Mouse (Mus musculus): Measurements from ENCODE around the gene Afap1l2.
A peak's percentile ranks its signal among the peaks of the same experiment; 100 is the strongest.

Afap1l2 gene

DNA sequence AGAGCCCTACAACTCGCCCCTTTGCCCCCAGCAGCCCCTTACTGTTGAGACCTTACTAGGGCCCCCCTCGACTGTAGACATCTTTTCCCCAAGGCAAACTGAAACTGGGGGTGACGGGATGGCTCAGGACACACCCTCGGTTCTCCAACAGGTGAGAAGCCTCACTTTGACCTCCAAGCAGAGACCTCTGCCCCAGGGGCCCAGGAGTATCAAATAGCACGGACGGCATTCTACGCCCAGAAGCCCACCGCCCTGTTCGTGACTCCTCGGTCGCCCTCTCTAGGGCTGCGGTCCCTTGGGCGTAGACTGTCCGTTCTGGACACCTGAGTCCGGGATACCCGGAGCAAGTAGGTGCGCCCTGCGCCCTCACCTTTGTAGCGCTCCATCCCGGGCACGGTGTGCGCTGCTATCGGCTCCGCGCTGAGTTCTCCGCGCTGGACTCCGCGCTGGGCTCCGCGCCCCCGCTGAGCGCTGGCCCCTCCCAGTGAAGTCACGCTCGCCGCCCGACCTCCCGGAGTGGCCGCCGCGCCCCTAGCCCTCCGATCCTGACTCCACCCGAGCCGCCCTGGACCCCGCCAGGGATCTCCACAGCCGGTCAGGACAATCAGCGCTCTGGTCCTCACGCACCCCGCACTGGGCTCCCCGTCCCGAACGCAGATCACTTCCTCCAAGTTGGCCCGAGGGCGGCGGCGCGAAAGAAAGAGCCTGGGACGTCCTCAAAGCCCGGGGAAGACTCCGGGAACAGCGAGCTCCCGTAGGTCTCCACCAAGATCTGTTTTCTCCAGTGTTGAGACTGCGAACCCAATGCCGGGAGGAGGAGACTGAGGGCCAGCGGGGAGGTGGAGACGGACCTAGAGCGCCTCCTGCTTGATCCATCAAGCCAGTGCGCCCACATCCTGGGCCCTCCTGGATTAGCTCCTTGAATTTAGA, at the start of gene Afap1l2:
TSS of gene Afap1l2 (minus strand) at position 448 of the 930 bp plus-strand sequence.
- peak in 1 of 2 experiments; percentile 62 for DNase-seq (ENCODE audit: low spot score in 2 of 2)

DNA sequence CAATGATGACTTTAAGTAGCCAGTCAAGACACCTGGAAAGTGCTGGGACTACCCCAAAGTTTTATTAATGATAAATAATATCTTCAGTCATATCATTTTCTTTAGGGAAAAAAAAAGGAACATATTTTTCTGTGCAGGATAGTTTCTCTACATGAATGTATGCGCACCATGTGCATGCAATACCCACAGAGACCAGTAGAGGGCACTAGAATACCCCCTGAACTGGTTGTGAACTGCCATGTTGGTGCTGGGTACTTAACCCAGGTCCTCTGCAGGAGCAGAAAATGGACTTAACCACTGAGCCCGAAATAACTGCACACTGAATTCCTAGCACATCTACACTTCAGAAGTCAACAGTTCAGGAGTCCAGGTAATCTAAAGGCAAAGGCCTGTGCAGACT, 49.5 kb upstream of the Afap1l2 start:
- no peak for DNase-seq (ENCODE audit: low spot score in 2 of 2)

DNA sequence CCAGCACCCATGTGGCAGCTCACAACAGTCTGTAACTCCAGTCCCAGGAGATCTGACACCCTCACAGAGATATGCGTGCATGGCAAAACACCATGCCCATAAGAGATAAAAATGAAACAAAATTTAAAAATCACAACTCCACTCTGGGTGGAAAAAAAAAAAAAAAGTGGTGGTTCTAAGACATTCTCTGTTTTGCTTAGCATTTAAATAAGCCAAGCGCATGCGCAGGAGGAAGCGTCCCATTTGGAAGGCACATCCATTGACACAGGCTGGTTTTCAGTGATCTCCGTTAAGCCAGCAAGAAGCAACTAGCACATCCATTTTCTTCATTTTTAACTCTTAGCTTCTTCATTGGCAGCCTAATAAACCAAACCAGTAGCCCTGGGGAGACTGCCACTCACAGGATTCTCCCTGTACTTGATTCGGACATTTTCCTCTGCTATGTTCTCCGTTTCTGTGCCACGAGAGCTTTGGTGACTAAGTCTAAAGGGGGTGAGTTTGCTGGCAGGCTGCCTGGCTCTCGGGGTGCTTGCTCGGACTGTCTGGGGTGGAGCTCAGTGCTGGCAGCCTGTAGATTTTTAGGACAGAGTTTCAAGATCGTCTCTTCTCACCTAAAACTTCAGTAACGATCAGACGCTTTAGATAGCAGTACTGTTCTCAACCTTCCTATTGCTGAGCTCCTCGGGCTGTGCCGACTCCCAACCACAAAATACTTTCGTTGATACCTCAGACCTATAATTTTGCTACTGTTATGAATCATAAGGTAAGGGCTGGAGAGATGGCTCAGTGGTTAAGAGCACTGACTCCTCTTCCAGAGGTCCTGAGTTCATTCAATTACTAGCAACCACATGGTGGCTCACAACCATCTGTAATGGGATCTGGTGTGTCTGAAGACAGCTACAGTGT, 47.4 kb upstream of the Afap1l2 start:
- DNase-seq (ENCODE audit: low spot score in 2 of 2), result peak in 1 of 2 experiments; percentile 62

- no peak for DNase-seq (ENCODE audit: low spot score in 2 of 2)
These were observed 44.9 kb upstream of the Afap1l2 start for GRCm38 (mm10) chr19:57052959-57053358.

DNA sequence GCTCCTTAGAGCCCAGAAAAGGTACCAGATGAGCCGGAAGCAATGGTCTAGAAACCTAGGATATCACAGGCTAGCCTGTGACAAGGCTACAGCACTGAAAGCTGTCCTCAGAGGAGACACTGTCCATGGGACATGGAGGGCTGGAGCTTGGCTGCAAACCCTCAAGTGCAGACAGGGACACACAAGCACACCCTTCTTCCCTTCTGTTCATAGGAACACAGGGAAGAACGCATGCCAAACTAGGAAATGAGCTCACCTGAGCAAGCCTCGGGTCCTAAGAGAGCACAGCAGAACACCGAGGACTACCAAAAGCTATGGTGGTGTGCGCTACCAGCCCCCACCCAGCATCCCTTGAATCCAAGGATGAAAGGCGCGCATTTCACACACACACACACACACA, 44.0 kb upstream of the Afap1l2 start:
- DNase-seq (ENCODE audit: low spot score in 2 of 2), result no peak

DNA sequence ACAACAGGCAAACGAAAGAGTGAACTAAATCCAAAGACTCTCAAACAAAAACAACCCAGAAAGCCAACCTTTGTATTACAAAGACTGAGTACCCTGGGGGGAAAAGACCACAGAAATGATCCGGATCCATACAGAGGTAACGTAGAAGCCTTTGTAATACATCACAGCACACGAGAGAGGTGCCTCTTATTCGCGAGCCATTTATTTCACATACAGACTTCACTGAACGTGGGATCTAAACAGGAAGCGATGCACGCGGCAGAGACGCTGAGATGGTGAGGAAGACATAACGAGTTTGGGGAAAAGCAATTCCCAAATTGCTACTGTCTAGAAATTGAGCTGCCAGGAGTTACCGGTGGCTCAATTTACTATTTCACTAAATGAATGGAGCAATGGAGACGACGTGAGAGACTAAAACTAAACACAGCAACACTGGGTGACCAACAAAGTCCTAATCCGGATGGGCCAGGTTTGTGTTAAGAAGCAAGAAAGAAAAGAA, 41.6 kb upstream of the Afap1l2 start:
- DNase-seq (ENCODE audit: low spot score in 2 of 2), result no peak

DNA sequence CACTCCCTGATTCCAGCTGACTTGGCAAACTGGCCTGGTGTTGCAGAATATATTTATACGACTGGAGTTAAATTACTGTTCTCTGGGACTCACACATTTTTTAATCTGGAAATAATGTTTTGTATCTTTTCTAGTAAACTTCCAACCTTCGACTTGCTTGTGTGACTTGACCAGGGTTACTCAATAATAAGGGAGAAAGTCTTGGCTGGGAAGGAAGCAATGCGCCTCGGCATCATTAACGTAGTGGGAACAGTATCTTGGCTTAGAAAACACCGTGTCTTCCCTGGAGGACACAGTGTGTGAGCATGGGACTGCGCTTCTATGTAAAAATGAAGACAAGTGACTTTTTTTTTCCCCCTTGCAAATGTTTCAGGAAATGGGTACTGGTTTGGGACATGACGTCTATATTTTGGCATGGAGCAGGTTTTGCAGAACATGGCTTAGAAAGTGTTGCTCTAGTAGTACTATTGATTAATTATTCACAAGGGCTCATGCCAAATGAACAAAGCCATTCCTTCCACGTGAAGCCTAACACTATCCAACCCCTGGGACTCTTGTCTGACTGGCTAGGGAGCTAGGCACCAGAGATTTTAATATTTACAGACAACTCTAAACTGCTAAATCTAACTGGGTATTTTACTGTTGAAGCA, 39.8 kb upstream of the Afap1l2 start:
- DNase-seq (ENCODE audit: low spot score in 2 of 2), result no peak

DNA sequence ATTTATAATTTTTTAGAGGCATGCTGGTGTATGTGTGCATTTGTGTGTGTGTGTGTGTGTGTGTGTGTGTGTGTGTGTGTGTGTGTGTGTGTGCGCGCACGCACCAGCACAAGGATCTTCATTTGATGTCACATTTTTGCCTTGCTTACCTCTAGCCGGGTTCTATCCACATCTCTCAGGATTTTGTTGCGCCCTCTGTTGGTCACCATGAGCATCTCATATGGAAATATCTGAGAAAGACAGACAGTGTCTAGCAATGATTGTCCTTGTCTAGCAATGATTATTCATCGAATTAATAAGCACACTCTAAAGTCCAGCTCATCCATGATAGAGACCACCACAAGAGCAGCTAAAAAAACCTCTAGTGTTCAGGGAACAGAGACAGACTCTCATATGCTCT, 31.2 kb upstream of the Afap1l2 start:
- DNase-seq (ENCODE audit: low spot score in 2 of 2), result peak; percentile 46 to 56

DNA sequence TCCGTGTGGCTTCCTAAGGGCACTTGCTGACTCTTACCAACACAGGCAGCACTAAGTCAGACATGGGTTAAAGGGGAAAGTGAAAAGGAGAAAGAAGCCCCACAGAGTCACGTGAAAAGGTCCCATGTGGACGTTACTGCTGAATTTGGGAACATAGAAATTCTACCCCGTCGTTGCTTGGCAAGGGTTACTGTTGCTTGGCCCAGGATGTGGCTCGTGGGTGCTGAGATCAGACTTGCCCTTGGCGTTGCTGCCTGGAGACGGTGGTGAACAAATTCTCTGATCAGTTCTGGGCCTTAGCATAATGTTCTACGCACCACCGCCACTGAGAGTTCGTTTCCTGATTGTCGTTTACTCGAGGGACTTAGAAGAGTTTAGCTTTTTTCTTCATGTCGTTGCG, 28.8 kb upstream of the Afap1l2 start:
- DNase-seq (ENCODE audit: low spot score in 2 of 2), result no peak

GRCm38 (mm10) chr19:57031582-57031981, 23.6 kb upstream of the Afap1l2 start:
- peak; percentile 63 to 68 for DNase-seq (ENCODE audit: low spot score in 2 of 2)

DNA sequence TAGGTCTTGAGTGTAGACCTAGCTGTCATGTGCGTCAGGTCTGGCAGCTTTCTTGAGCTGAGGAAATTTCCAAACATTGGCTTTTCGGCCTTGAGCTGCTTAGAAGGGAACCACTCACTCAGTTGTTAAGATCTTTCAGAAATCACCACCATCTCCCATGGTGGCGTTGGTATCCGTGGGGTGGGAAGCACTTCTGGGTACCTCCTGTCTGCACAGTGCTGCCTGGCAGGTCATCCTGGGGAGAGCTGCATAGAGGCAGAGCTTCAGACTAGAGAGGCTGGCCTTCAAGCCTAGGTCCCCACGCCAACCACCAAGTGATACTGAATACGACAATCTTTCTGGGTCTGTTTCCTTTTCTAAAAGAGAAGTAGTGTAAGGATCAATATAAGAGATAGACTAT, 21.4 kb upstream of the Afap1l2 start:
- DNase-seq (ENCODE audit: low spot score in 2 of 2), result no peak

- no peak for DNase-seq (ENCODE audit: low spot score in 2 of 2)
These were observed 20.5 kb upstream of the Afap1l2 start for GRCm38 (mm10) chr19:57028327-57029179.

- no peak for DNase-seq (ENCODE audit: low spot score in 2 of 2)
These were observed 18.5 kb upstream of the Afap1l2 start for GRCm38 (mm10) chr19:57026501-57026900.

DNA sequence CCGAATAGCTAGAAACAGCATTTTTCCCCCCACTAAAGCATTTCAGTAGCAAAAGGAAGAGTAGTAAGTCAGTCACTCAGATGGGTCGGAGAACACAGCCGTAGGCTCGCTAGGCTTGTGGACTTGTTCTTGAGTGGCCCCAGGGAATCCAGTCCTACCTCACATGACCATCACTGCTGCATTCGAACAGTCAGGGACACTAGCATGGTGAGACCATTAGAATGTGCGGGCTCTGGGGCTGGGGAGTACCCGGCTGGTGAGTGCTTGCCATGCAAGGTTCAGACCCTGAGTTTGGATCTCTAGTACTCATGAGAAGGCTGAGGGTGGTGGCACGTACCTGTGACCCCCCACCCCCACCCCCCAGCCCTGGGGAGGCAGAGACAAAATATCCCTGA, 9.8 kb upstream of the Afap1l2 start:
- DNase-seq (ENCODE audit: low spot score in 2 of 2), result no peak

GRCm38 (mm10) chr19:57016995-57017784, 9.2 kb upstream of the Afap1l2 start:
- no peak for DNase-seq (ENCODE audit: low spot score in 2 of 2)

- DNase-seq (ENCODE audit: low spot score in 2 of 2), result no peak
These were observed 6.8 kb upstream of the Afap1l2 start for GRCm38 (mm10) chr19:57014808-57015207.

GRCm38 (mm10) chr19:57013271-57013677, 5.2 kb upstream of the Afap1l2 start:
- DNase-seq (ENCODE audit: low spot score in 2 of 2), result no peak

- DNase-seq (ENCODE audit: low spot score in 2 of 2), result no peak
These were observed 4.0 kb upstream of the Afap1l2 start for GRCm38 (mm10) chr19:57012068-57012467.

GRCm38 (mm10) chr19:57010064-57010463, 2.0 kb upstream of the Afap1l2 start:
- no peak for DNase-seq (ENCODE audit: low spot score in 2 of 2)

GRCm38 (mm10) chr19:57009653-57010052, 1.6 kb upstream of the Afap1l2 start:
- DNase-seq (ENCODE audit: low spot score in 2 of 2), result no peak
